Mouse (Mus musculus) intestine, postnatal 0 days (tissue): ENCODE measurements at regions not wholly inside any gene's neighbourhood (a gene's known extent, or its start where the extent isn't known, plus 50 kb on each side); places are given as distances from the start of the nearest gene placed in this dataset.
"Not testable (repeated sequence)": the region's sequence is repeated elsewhere in the genome, so short reads cannot be mapped to it uniquely, and the experiment has no call there.

Source experiments
- ATAC-seq: fragments of 200-750 bp; cut with Nextera tagmentation; 2 replicates; pipeline ENCODE4 v1.8.0; 2017; ENCODE audit warnings: mild to moderate bottlenecking, moderate TSS enrichment, moderate library complexity
- H3K27ac ChIP-seq: fragments of 300-500 bp; sonication (generic); 2 replicates; pipeline ENCODE4 v1.5.1; 2014; ENCODE audit warnings: mild to moderate bottlenecking, low read depth, low read length, moderate library complexity
- H3K27me3 ChIP-seq: fragments of 300-500 bp; sonication (generic); replicated peaks from 2 replicates; pipeline ENCODE4 v1.6.1; 2014; ENCODE audit warnings: low read length, mixed read lengths; ENCODE audit not compliant: control insufficient read depth, insufficient read depth
- H3K36me3 ChIP-seq: fragments of 300-500 bp; sonication (generic); 2 replicates; pipeline ENCODE4 v1.6.1; 2014; ENCODE audit warnings: mild to moderate bottlenecking, moderate library complexity; ENCODE audit not compliant: control insufficient read depth, insufficient read depth
- H3K4me1 ChIP-seq: fragments of 300-500 bp; sonication (generic); replicated peaks from 2 replicates; pipeline ENCODE4 v1.6.1; 2014; ENCODE audit warnings: antibody characterized with exemption, low read length, mixed read lengths; ENCODE audit not compliant: control insufficient read depth, insufficient read depth
- H3K4me2 ChIP-seq: fragments of 300-500 bp; sonication (generic); replicated peaks from 2 replicates; pipeline ENCODE4 v1.6.1; 2014; ENCODE audit warnings: low read depth, mild to moderate bottlenecking, moderate library complexity
- H3K4me3 ChIP-seq: fragments of 300-500 bp; sonication (generic); 2 replicates; pipeline ENCODE4 v1.5.1; 2014; ENCODE audit warnings: low read depth, low read length
- H3K9ac ChIP-seq: fragments of 300-500 bp; sonication (generic); 2 replicates; pipeline ENCODE4 v1.6.1; 2014; ENCODE audit warnings: mild to moderate bottlenecking, low read depth, low read length
- H3K9me3 ChIP-seq: fragments of 300-500 bp; sonication (generic); 2 replicates; pipeline ENCODE4 v1.6.1; 2016; ENCODE audit warnings: mixed run types; ENCODE audit not compliant: control insufficient read depth
- CTCF ChIP-seq: sonication (generic); IDR thresholded peaks from 2 replicates; pipeline ENCODE4 v1.5.1; 2016; ENCODE audit warnings: low read depth, mild to moderate bottlenecking, control low read depth, antibody characterized with exemption, moderate library complexity
- WGBS: fragments of 180-500 bp; shearing (Covaris S2); extraction: QIAGEN DNeasy Blood & Tissue Kit; methylation state at CpG from one replicate; pipeline ENCODE4 v1.1.7; 2014; 5-methylcytosine and 5-hydroxymethylcytosine counted together

DNA sequence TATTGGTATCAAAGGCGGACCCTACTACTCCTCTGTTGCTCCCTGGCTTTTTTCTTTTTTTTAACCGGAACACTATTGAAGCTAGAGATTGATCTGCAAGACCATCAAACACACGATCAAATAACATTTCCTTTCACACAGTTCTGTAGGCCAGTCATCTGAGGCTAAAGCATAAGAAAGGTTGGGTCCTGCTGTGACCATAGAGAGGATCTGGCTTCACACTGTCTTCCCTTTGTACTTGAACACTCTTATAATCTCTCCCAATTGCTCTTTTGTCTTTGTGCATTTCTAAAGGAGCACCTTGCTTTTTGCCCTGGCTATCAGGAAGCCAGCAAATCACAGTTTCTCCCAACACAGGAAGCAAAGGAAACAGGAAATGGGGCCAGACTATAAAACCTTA, 76.8 kb upstream of the Zcchc13 start:
- H3K4me2 ChIP-seq: no peak overlapping the region
- no peak for ATAC-seq
- no peaks in the 10 kb centered on the region for H3K27me3 ChIP-seq
- H3K9me3 ChIP-seq: no peaks in the 10 kb centered on the region
- H3K4me3 ChIP-seq: no peak overlapping the region
- TF ChIP-seq CTCF: no peak
- no peaks in the 10 kb centered on the region for H3K4me1 ChIP-seq
- H3K9ac ChIP-seq: no peak overlapping the region
- no peak overlapping the region for H3K27ac ChIP-seq
- 88% methylated on average over 3 of the region's 3 CpGs for WGBS
- H3K36me3 ChIP-seq: no peaks in the 10 kb centered on the region

DNA sequence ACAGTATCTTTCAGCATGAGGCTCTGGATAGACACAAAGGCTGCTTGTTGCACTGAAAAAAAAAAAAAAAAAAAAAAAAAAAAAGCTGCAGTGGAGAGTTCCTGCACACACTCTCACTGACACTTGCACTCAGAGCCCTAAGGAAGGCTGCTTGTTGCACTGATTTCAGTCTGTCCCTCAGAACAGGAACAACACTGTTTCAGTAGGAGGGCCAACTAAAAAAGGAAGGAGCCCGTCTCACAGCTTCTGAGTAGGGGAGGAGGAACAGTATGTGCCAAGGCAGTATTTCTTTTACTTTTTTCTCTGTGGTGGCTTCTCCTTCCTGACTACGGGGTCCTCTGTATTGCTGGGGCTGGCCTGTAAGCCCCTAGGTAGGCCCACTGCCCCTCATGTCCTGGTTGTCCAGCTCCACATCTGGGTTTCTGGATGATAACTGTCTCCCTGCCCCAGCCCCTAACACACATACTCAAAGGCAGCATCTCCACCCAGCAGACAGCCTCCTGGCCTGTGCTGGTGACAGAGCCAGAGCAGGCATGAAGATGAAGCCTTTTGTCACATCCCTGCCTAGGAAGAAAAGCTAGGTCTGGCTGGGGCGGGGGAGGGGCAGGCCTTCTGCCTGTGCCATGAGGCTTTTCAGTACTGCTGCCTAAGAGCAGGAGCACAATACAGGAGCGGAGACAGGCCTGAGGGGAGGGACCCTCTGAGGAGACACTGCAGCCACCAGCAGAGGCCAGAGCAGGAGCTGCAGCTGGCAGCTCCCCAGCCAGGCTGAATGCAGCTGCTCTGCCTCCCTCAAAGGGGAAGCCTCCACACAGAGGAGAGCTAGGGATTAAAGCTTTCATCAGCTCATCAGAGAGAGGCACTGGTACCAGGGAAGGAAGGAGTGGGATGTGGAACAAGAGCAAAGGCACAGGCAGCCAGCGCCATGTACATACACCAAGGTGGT, 75.1 kb upstream of the Zcchc13 start:
- WGBS: 58% methylated on average over 4 of the region's 5 CpGs
- H3K36me3 ChIP-seq, H3K27ac ChIP-seq, H3K9me3 ChIP-seq, H3K4me2 ChIP-seq, H3K4me3 ChIP-seq, H3K9ac ChIP-seq, H3K27me3 ChIP-seq, H3K4me1 ChIP-seq: not testable (repeated sequence)
- ATAC-seq: 0 out of 2 replicates have a peak, but pooled peaks have one; percentile 23

DNA sequence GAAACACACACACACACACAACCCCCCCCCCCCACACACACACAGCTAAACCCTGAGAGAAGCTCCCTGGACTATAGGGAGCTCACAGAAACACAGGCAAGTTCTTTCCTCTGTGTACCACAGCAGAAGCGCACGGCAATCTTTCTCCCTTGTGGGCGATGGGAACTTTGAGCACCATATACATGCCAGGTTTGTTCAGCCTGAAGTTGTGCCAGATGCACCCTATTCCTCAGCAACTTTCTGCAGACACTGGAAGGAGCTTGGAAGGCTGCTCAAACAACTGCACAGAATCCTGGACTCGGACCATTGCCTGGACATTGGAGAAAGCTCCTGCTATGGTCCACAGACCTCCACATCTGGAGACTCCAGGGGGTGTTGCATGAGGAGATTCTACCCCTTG, 74.3 kb upstream of the Zcchc13 start:
- no peaks in the 10 kb centered on the region for H3K36me3 ChIP-seq
- no peak overlapping the region for H3K9ac ChIP-seq
- H3K4me1 ChIP-seq: no peaks in the 10 kb centered on the region
- H3K9me3 ChIP-seq: no peaks in the 10 kb centered on the region
- WGBS: 58% methylated on average over 4 of the region's 4 CpGs
- TF ChIP-seq CTCF: no peak
- H3K27me3 ChIP-seq: no peaks in the 10 kb centered on the region
- no peak for ATAC-seq
- peak overlapping the region; percentile 40; the same call in 1 of the 2 replicates for H3K4me2 ChIP-seq
- no peak overlapping the region for H3K4me3 ChIP-seq
- H3K27ac ChIP-seq: peak overlapping the region; percentile 46

DNA sequence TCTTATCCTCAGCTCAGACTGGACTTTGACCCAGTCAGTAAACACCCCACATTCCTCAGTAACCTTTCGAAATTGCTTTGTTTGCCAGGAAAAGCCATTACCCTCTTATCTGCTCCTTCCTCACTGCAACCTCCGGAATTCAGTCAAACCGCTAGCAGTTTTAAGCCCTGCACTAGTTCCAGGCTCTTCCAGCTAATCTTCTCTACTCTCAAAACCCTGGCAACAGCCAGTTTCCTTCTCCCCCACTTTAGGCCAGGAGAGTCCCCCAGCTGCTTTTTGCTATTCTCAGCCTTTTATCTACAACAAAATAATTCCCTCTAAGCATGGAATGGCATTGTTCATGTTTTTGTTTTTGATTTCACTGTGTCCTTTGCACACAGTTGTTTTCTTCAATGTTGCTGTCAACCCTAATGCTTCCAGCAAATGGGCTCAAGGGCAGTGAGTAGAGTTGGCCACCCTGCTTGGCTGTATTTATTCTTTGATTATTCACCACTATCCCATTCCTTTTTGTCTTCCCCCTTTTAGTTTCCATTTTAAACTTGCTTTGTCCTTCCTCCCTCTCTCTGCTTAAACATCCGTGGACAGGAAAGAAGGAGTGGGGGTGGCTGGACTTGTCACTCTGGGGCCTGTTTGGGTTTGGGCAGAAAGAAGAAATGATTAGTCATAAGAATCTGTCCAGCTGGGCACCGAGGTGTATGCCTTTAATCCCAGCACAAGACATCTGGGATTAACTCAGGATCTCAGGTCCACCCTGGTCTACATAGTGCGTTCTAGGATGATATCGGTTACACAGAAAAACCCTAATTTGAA, 73.5 kb upstream of the Zcchc13 start:
- Histone ChIP-seq H3K9ac (no peak overlapping the region), H3K27me3 (no peaks in the 10 kb centered on the region), H3K4me1 (no peaks in the 10 kb centered on the region), H3K36me3 (no peaks in the 10 kb centered on the region), H3K27ac (peak overlapping the region; percentile 62), H3K4me2 (peak overlapping the region; percentile 40; the same call in 1 of the 2 replicates), H3K9me3 (no peaks in the 10 kb centered on the region), H3K4me3 (no peak overlapping the region)
- 36% methylated on average over 7 of the region's 7 CpGs for WGBS
- TF ChIP-seq CTCF: no peak
- peak; percentile 79 for ATAC-seq

DNA sequence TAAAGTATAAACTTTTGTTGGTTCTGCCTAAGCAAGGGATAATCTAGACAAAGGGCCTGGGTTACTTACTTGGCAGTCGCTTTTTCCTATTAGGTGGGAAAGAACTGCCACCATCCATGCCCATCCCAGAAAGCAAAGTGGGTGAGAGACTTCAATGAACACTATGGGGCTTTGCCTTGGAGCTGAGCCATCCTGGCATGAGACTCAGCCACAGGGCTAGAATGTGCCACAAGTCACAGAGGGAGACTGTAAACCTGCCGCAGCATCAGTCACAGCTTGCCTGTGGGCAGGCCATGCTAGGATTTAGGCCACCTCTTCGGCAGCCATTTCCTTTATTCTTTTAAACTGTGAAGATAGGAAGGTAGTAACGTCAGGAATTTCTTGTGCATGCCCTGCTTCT, 72.9 kb upstream of the Zcchc13 start:
- Histone ChIP-seq H3K4me2 (no peak overlapping the region), H3K4me1 (no peaks in the 10 kb centered on the region), H3K4me3 (no peak overlapping the region), H3K27ac (peak overlapping the region; percentile 62; the same call in 1 of the 2 replicates), H3K36me3 (no peaks in the 10 kb centered on the region), H3K9me3 (no peaks in the 10 kb centered on the region), H3K27me3 (no peaks in the 10 kb centered on the region), H3K9ac (no peak overlapping the region)
- no peak for ATAC-seq
- 86% methylated on average over 4 of the region's 4 CpGs for WGBS
- TF ChIP-seq CTCF: no peak

DNA sequence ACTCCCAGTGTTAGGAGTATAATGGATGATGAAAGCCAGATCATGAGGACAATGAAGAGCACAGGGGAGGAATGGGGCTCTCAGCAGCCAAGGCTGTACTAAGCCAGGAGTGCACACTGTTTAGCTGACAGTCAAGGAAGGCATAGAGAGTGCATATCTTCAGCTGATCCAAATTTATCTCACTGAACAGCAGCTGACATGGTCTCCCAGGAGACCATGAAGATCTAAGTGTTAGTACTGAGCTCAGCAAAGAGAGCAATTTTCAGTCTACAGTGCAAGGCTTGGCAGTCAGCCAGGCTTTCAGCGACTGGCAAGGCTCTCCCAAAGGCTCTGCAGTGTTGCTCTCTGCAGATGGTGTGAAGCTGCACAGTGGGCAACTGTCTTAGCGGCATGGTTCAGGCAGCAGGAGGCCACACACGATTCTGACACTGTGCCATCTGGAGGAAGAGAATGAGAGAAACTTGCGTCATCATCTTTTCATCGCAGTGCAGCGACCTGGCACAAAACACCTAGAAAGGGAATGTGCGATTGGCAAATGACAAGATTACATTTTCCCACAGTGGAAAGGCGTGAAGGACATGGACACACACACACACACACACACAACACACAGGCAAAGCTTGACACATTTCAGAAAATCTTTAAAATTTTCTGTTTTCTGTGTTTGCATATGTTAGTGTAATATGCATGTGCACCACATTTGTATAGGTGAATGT, 66.7 kb upstream of the Zcchc13 start:
- Histone ChIP-seq H3K36me3 (no peaks in the 10 kb centered on the region), H3K9me3 (no peaks in the 10 kb centered on the region), H3K4me3 (no peak overlapping the region), H3K27me3 (no peaks in the 10 kb centered on the region), H3K4me1 (no peaks in the 10 kb centered on the region), H3K4me2 (no peak overlapping the region), H3K27ac (no peak overlapping the region), H3K9ac (no peak overlapping the region)
- peak; percentile 43 for ATAC-seq
- 44% methylated on average over 8 of the region's 8 CpGs for WGBS
- 0 out of 2 replicates have a peak, but pooled peaks have one; percentile 18 for TF ChIP-seq CTCF
